Comparison of ENCODE assay signal across 9 mouse cellular contexts in genomic region chr2:59772261-59772683, GRCm38 (mm10).
DNase-seq lines count a peak whose midpoint lies in the region; ATAC-seq lines count a peak whose summit lies in the region.
"Had no signal": no experiment of that assay in that cellular context is flagged by ENCODE, and none has a peak within 500 bp of the region (broad histone marks: within the 10 kb centered on the region; RNA-seq: fewer than 3 reads in every experiment).

No protein-coding gene starts in this region.

- H3K9ac ChIP-seq in heart, embryonic 12.5 days: 0 out of 2 replicates have a peak overlapping the region, but pooled peaks have one; percentile 50
- H3K9ac ChIP-seq in hindbrain, embryonic 12.5 days: no peak overlapping the region
- peak overlapping the region; percentile 28; the same call in 1 of the 2 replicates for H3K9ac ChIP-seq in midbrain, embryonic 12.5 days (replicated peaks)
- no peak overlapping the region for H3K9ac ChIP-seq in liver, embryonic 12.5 days

- no peaks in the 10 kb centered on the region for H3K9me3 ChIP-seq in heart, embryonic 12.5 days (replicated peaks)
- no peaks in the 10 kb centered on the region for H3K9me3 ChIP-seq in hindbrain, embryonic 12.5 days (replicated peaks)
- no peaks in the 10 kb centered on the region for H3K9me3 ChIP-seq in midbrain, embryonic 12.5 days
- no peaks in the 10 kb centered on the region for H3K9me3 ChIP-seq in liver, embryonic 12.5 days (replicated peaks)

- no peak for DNase-seq in heart, postnatal 14 days
- no peak for DNase-seq in T-cell, adult 2 months (ENCODE audit: low spot score)
- no peak for DNase-seq in liver

- no peaks in the 10 kb centered on the region for H3K27me3 ChIP-seq in heart, embryonic 12.5 days (replicated peaks)
- no peaks in the 10 kb centered on the region for H3K27me3 ChIP-seq in hindbrain, embryonic 12.5 days
- no peaks in the 10 kb centered on the region; the same call in 1 of the 2 replicates for H3K27me3 ChIP-seq in midbrain, embryonic 12.5 days
- no peaks in the 10 kb centered on the region for H3K27me3 ChIP-seq in liver, embryonic 12.5 days (replicated peaks)

- H3K4me2 ChIP-seq in heart, embryonic 12.5 days: peak overlapping the region; percentile 32
- H3K4me2 ChIP-seq in hindbrain, embryonic 12.5 days (replicated peaks): peak overlapping the region; percentile 3; the same call in 1 of the 2 replicates
- H3K4me2 ChIP-seq in midbrain, embryonic 12.5 days (replicated peaks): no peak overlapping the region; the same call in 1 of the 2 replicates
- no peak overlapping the region for H3K4me2 ChIP-seq in liver, embryonic 12.5 days

- WGBS in heart, embryonic 12.5 days: 41% methylated on average over 12 of the region's 12 CpGs
- 32% methylated on average over 12 of the region's 12 CpGs for WGBS in hindbrain, embryonic 12.5 days
- WGBS in midbrain, embryonic 12.5 days: 38% methylated on average over 12 of the region's 12 CpGs
- 57% methylated on average over 12 of the region's 12 CpGs for WGBS in liver, embryonic 12.5 days (ENCODE audit: insufficient replicate concordance)

- intact Hi-C loops in heart, postnatal 14 days (cut with DNase I): no loop called here

- H3K27ac ChIP-seq in heart, embryonic 12.5 days (ENCODE audit: poor library complexity, severe bottlenecking): peak overlapping the region; percentile 53; the same call in 1 of the 2 replicates
- peak overlapping the region; percentile 41 for H3K27ac ChIP-seq in brown adipose tissue, adult 24 weeks (replicated peaks; ENCODE audit: low read depth, low read length)
- peak overlapping the region; percentile 25 for H3K27ac ChIP-seq in hindbrain, embryonic 12.5 days
- no peak overlapping the region; the same call in 1 of the 2 replicates for H3K27ac ChIP-seq in midbrain, embryonic 12.5 days (replicated peaks)
- no peak overlapping the region for H3K27ac ChIP-seq in liver, embryonic 12.5 days
- H3K27ac ChIP-seq: macrophage had no signal

- H3K4me1 ChIP-seq in heart, embryonic 12.5 days (replicated peaks): peaks cover 56% of the 10 kb centered on the region
- H3K4me1 ChIP-seq in brown adipose tissue, adult 24 weeks (ENCODE audit: control insufficient read depth, insufficient read depth, insufficient read length, low read length): peaks cover 44% of the 10 kb centered on the region
- H3K4me1 ChIP-seq in hindbrain, embryonic 12.5 days: peaks cover 28% of the 10 kb centered on the region
- H3K4me1 ChIP-seq in midbrain, embryonic 12.5 days: peaks cover 30% of the 10 kb centered on the region
- peaks cover 9% of the 10 kb centered on the region; the same call in 1 of the 2 replicates for H3K4me1 ChIP-seq in liver, embryonic 12.5 days

- peaks cover 16% of the 10 kb centered on the region for H3K36me3 ChIP-seq in heart, embryonic 12.5 days
- H3K36me3 ChIP-seq in hindbrain, embryonic 12.5 days: no peaks in the 10 kb centered on the region
- no peaks in the 10 kb centered on the region for H3K36me3 ChIP-seq in midbrain, embryonic 12.5 days
- H3K36me3 ChIP-seq in liver, embryonic 12.5 days: peaks cover 4% of the 10 kb centered on the region; the same call in 1 of the 2 replicates

- H3K4me3 ChIP-seq in heart, embryonic 12.5 days: no peak overlapping the region
- no peak overlapping the region for H3K4me3 ChIP-seq in brown adipose tissue, adult 24 weeks (ENCODE audit: insufficient read depth, low read depth, low read length)
- no peak overlapping the region for H3K4me3 ChIP-seq in hindbrain, embryonic 12.5 days
- H3K4me3 ChIP-seq in midbrain, embryonic 12.5 days: no peak overlapping the region
- H3K4me3 ChIP-seq in liver, embryonic 12.5 days: no peak overlapping the region

- ATAC-seq in heart, embryonic 12.5 days (ENCODE audit: insufficient number of reproducible peaks, low FRiP score): peak; percentile 49; the same call in 1 of the 2 replicates
- ATAC-seq in hindbrain, embryonic 12.5 days (ENCODE audit: low FRiP score): peak; percentile 80
- peak; percentile 84 for ATAC-seq in midbrain, embryonic 12.5 days (ENCODE audit: low FRiP score, low read depth)
- no peak for ATAC-seq in liver, embryonic 12.5 days

Comparison
In these comparisons a context has a peak if more than half of its experiments do, and no peak if none do; other contexts are left out.
1. H3K27ac ChIP-seq: peak in heart, embryonic 12.5 days (single experiment), brown adipose tissue, adult 24 weeks (single experiment) and hindbrain, embryonic 12.5 days (single experiment); none in midbrain, embryonic 12.5 days (single experiment) and liver, embryonic 12.5 days (single experiment).
2. H3K4me2 ChIP-seq: peak in heart, embryonic 12.5 days (single experiment) and hindbrain, embryonic 12.5 days (single experiment); none in midbrain, embryonic 12.5 days (single experiment) and liver, embryonic 12.5 days (single experiment).
3. H3K9ac ChIP-seq: peak in heart, embryonic 12.5 days (single experiment) and midbrain, embryonic 12.5 days (single experiment); none in hindbrain, embryonic 12.5 days (single experiment) and liver, embryonic 12.5 days (single experiment).